Mouse (Mus musculus) neural tube, embryonic 11.5 days (tissue): Measurements from ENCODE around the gene Ryk. TPM values are rescaled to one million over a fixed set of nuclear protein-coding genes. Genes with fewer than 3 reads are reported as not detected.

ENCODE experiments used
- ATAC-seq: fragments of 200-750 bp; cut with Nextera tagmentation; 2 replicates; pipeline ENCODE4 v1.8.0; 2017; ENCODE audit warnings: moderate number of reproducible peaks, mild to moderate bottlenecking, moderate TSS enrichment, moderate library complexity; ENCODE audit not compliant: insufficient read depth, low FRiP score, low TSS enrichment
- DNase-seq: peaks from one replicate; pipeline ENCODE4 v3.0.0-alpha.2; 2015; ENCODE audit warnings: low spot score
- H3K27ac ChIP-seq: fragments of 300-500 bp; sonication (generic); 2 replicates; pipeline ENCODE4 v1.5.1; 2014; ENCODE audit warnings: low read depth, mild to moderate bottlenecking, low read length
- H3K27me3 ChIP-seq: fragments of 300-500 bp; sonication (generic); 2 replicates; pipeline ENCODE4 v1.6.1; 2014; ENCODE audit warnings: mild to moderate bottlenecking, low read length, mixed read lengths; ENCODE audit not compliant: control insufficient read depth, insufficient read depth
- H3K36me3 ChIP-seq: fragments of 300-500 bp; sonication (generic); 2 replicates; pipeline ENCODE4 v1.6.1; 2014; ENCODE audit warnings: mild to moderate bottlenecking, low read length, moderate library complexity, mixed read lengths; ENCODE audit not compliant: control insufficient read depth, insufficient read depth
- H3K4me1 ChIP-seq: fragments of 300-500 bp; sonication (generic); 2 replicates; pipeline ENCODE4 v1.6.1; 2014; ENCODE audit warnings: low read length, mixed read lengths; ENCODE audit not compliant: control insufficient read depth, insufficient read depth
- H3K4me2 ChIP-seq: fragments of 300-500 bp; sonication (generic); 2 replicates; pipeline ENCODE4 v1.6.1; 2014; ENCODE audit warnings: low read depth, mild to moderate bottlenecking, moderate library complexity
- H3K4me3 ChIP-seq: fragments of 300-500 bp; sonication (generic); 2 replicates; pipeline ENCODE4 v1.5.1; 2014; ENCODE audit warnings: low read depth, low read length
- H3K9ac ChIP-seq: fragments of 300-500 bp; sonication (generic); 2 replicates; pipeline ENCODE4 v1.6.1; 2014; ENCODE audit warnings: mild to moderate bottlenecking, low read length
- H3K9me3 ChIP-seq: fragments of 300-500 bp; sonication (generic); 2 replicates; pipeline ENCODE4 v1.6.1; 2016; ENCODE audit warnings: low read length; ENCODE audit not compliant: control insufficient read depth
- WGBS: fragments of 180-500 bp; shearing (Covaris S2); extraction: QIAGEN DNeasy Blood & Tissue Kit; methylation state at CpG from one replicate; pipeline ENCODE4 v1.1.7; 2014; 5-methylcytosine and 5-hydroxymethylcytosine counted together
- polyA plus RNA-seq: library from polyadenylated mRNA; unstranded; fragments of >200 nt; fragmentation: Nextera tagmentation; extraction: Ambion mirVana; gene quantifications from 2 replicates; pipeline ENCODE4 v1.2.1, GENCODE M21; 2014

Gene Ryk
- 41.8 and 42.2 TPM in 2 replicates for polyA plus RNA-seq

DNA sequence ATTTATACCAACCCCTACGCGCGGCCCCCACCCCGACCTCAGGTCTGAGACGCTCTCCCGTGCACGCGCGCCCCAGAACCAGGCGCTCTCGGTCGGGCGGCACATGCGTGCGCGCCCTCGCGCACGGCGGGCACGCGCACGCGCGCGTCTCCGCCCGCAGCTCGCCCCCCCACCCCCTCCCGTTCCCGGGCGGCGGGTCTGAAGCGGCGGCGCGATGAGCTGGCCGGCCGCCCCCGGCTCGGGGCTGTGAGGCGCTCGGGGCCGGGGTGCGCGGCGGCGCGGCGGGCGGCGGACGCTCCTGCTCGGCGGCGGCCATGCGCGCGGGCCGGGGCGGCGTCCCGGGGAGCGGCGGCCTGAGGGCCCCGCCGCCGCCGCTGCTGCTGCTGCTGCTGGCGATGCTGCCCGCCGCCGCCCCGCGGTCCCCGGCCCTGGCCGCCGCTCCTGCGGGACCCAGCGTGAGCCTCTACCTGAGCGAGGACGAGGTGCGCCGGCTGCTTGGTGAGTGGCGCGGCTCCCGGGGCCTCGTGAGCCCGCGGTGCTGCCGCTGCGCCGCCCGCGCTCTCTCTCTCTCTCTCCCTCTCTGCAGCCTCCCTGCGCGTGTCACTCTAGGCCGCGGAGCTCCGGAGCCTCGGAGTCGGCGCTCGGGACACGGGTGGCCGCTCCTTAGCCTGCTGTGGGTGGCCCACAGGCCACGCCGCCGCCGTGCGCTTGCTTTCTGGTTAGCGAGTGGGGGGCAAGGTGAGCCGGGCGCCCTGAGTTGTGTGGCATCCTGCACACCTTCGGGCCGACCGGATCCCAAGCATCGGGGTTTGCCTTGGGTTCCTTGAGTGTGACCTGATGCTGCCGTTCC, at the start of gene Ryk:
TSS of gene Ryk (plus strand) at position 176 of the 850 bp plus-strand sequence.
- Histone ChIP-seq H3K27ac (peak within 1 kb of the TSS; percentile 82), H3K36me3 (no peaks in the 10 kb centered on the region), H3K9me3 (no peaks in the 10 kb centered on the region), H3K4me3 (peak within 1 kb of the TSS; percentile 85), H3K27me3 (no peaks in the 10 kb centered on the region), H3K9ac (peak within 1 kb of the TSS; percentile 94), H3K4me1 (peaks cover 12% of the 10 kb centered on the region), H3K4me2 (peak within 1 kb of the TSS; percentile 47)
- ATAC-seq (peak; percentile 84), DNase-seq (peak; percentile 87)
- under 1% methylated on average over 74 of the region's 119 CpGs for WGBS

DNA sequence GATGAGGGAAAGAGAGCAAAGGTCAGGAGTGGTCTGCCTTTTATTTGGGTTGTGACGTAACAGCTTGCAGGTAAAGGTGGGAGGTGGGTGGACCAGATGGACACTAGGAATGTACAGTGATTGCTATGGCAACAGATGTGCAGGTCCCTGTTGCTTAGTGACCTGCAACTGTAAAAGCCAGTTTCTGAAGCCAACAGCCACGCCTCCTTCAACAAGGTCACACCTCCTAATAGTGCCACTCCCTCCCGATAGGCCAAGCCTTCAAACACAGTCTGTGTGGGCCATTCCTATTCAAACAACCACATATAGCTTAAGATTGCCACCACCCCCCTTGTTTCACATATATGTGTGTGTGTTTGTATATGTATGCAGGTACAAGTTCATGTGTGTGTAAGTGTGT, 45.2 kb upstream of the Ryk start:
- H3K9ac ChIP-seq = no peak overlapping the region
- DNase-seq (no peak), ATAC-seq (no peak)
- H3K27me3 ChIP-seq = no peaks in the 10 kb centered on the region
- H3K4me2 ChIP-seq = no peak overlapping the region
- no peaks in the 10 kb centered on the region for H3K4me1 ChIP-seq
- no peak overlapping the region for H3K4me3 ChIP-seq
- WGBS = 65% methylated on average over 3 of the region's 3 CpGs
- H3K9me3 ChIP-seq = no peaks in the 10 kb centered on the region
- H3K27ac ChIP-seq = no peak overlapping the region
- no peaks in the 10 kb centered on the region for H3K36me3 ChIP-seq

DNA sequence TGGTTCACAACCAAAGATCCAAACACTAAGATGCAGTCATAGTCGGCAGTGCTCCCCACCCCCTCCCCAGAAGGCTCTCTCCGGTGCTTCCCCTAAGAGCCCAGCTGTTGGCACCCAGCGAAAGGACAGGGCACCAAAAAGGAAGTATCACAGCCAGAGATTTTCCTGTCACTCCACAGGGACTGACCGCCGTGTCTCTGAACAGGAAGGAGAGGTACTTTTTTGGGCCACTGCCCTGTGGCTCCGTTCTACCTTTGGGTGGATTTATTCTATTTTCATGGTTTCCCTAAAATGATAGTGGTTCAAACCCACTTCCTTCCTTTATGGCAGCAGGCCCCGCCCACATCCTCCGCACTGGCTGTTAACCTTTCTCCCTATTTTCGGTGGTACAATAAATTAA, 42.9 kb upstream of the Ryk start:
- Histone ChIP-seq H3K4me2 (no peak overlapping the region), H3K9me3 (no peaks in the 10 kb centered on the region)
- no peak for ATAC-seq

DNA sequence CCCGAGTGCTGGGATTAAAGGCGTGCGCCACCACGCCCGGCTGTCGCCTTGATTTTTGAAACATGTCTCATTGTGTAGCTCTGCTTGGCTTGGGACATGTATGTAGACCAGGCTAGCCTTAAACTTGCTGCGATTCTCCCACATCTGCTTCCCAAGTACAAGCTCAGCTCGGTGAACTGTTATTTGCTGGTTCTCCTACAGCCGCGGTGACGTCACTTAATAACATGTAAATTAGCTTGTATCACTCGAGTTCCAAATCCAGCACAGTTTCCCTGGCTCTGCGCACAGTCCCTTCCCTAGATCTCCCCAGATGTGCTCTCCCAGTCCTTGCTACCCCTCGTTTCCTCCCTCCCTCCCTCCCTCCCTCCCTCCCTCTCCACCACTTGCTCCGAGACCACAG, 41.9 kb upstream of the Ryk start:
- H3K9me3 ChIP-seq = no peaks in the 10 kb centered on the region
- WGBS = 76% methylated on average over 15 of the region's 15 CpGs
- no peak overlapping the region for H3K9ac ChIP-seq
- H3K36me3 ChIP-seq = no peaks in the 10 kb centered on the region
- ATAC-seq = no peak
- H3K27me3 ChIP-seq = no peaks in the 10 kb centered on the region
- H3K4me3 ChIP-seq = no peak overlapping the region
- no peak overlapping the region for H3K27ac ChIP-seq
- DNase-seq = no peak
- H3K4me2 ChIP-seq = no peak overlapping the region
- no peaks in the 10 kb centered on the region for H3K4me1 ChIP-seq

More for the DNA sequence above, 42.9 kb upstream of the Ryk start:
- DNase-seq = no peak
- Histone ChIP-seq H3K27ac (no peak overlapping the region), H3K27me3 (no peaks in the 10 kb centered on the region), H3K4me3 (no peak overlapping the region), H3K9ac (no peak overlapping the region), H3K36me3 (no peaks in the 10 kb centered on the region), H3K4me1 (no peaks in the 10 kb centered on the region)
- WGBS = 47% methylated on average over 9 of the region's 9 CpGs

DNA sequence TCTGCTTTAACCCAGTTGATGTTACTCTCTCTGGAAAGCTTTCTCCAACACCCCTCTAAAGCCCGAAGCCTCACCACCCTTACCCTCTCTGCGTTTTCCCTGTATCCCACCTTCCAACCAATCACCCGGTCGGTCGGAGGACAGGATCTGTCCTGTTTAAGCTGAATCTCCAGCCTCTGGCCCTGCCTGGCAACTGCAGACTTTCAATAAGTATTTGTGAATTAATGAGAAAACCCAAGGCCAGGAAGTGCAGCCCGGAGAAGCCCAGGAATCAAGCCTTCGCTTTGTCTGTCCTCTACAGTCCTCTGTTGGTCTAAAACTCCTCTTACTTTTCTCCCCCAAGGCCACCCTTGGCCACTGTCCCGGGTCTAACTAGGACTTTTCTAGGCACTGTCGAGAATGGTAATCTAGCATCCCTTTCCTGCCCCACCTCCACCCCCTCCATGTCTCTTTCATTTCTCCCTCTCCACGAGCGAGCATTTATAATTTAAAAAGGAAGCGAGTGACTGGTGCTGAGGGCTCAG, 41.4 kb upstream of the Ryk start:
- no peak overlapping the region for H3K27ac ChIP-seq
- no peak for ATAC-seq
- no peaks in the 10 kb centered on the region for H3K36me3 ChIP-seq

DNA sequence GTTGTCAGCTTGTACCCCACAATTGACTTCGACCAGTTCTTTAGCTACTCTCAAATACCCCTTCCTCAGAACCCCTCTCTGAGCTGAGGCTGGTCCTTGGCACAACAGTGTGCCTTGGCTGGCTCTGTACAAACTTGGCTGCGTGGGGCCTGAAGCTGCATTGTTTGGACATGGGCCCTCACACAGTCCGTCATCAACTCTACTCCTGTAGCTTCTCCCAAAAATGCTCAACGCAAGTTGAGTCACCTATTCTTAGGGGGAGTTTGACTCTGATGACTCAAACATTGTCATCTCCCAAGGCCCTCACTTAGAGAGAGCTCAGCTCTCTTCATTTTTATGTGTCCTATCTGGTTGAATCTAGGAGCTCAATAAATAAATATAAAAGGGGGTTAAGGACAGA, 36.3 kb upstream of the Ryk start:
- DNase-seq (no peak), ATAC-seq (no peak)
- Histone ChIP-seq H3K4me2 (no peak overlapping the region), H3K9me3 (no peaks in the 10 kb centered on the region), H3K27ac (no peak overlapping the region), H3K9ac (no peak overlapping the region), H3K4me3 (no peak overlapping the region), H3K27me3 (no peaks in the 10 kb centered on the region), H3K4me1 (no peaks in the 10 kb centered on the region), H3K36me3 (no peaks in the 10 kb centered on the region)
- 85% methylated on average over 4 of the region's 4 CpGs for WGBS

More for the DNA sequence above, 41.4 kb upstream of the Ryk start:
- Histone ChIP-seq H3K9me3 (no peaks in the 10 kb centered on the region), H3K4me3 (no peak overlapping the region), H3K9ac (no peak overlapping the region), H3K4me1 (no peaks in the 10 kb centered on the region), H3K27me3 (no peaks in the 10 kb centered on the region), H3K4me2 (no peak overlapping the region)
- DNase-seq = no peak
- 83% methylated on average over 12 of the region's 12 CpGs for WGBS

DNA sequence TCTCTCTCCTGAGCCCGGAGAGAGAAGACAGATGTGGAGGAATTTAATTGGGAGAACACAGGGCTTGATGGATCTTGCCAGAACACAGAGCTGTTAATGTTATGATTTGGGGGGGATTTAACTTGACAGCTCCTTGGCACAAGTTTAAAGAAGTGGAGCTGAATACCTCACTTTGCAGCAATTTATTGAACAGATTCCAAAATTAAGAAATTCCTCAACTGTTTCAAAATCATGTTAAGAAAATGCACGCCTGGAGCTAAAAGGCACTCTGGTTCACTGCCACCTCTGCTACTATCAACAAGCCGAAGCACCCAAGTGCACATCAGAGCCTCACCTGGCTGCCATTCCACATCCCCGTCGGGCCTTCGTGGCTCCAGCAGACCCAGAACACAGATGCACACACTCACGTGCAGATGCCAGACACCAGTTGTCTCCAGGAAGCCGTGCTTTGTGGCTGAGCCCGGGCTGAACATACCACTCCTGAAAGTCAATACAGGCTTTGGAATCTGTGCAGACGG, 28.6 kb upstream of the Ryk start:
- Histone ChIP-seq H3K4me1 (no peaks in the 10 kb centered on the region), H3K9me3 (no peaks in the 10 kb centered on the region), H3K27me3 (no peaks in the 10 kb centered on the region), H3K4me2 (no peak overlapping the region), H3K4me3 (no peak overlapping the region), H3K9ac (no peak overlapping the region), H3K27ac (no peak overlapping the region), H3K36me3 (no peaks in the 10 kb centered on the region)
- WGBS = 84% methylated on average over 10 of the region's 10 CpGs
- no peak for DNase-seq
- no peak for ATAC-seq

DNA sequence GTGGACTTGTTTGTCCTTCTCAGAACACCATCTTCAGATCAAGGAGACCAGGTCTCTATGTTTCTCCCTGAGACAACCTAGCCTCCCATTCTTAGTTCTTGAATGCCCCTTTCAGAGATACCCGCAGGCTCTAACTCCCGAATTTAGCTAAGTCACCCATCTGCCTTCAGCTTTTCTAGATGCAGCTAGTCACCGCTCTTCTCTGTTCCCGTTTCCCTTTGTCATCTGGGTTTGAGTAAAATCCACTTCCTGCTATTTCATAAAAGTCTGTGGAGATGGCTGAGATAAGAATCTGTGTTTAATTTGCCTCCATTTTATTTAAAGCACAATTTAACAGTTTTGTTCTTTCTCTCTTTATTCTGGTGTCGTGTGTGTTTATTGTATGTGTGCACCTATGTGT, 23.5 kb upstream of the Ryk start:
- 92% methylated on average over 5 of the region's 5 CpGs for WGBS
- DNase-seq (no peak), ATAC-seq (no peak)
- Histone ChIP-seq H3K4me1 (no peaks in the 10 kb centered on the region), H3K36me3 (no peaks in the 10 kb centered on the region), H3K9me3 (no peaks in the 10 kb centered on the region), H3K9ac (no peak overlapping the region), H3K4me2 (no peak overlapping the region), H3K27me3 (no peaks in the 10 kb centered on the region), H3K4me3 (no peak overlapping the region), H3K27ac (no peak overlapping the region)

DNA sequence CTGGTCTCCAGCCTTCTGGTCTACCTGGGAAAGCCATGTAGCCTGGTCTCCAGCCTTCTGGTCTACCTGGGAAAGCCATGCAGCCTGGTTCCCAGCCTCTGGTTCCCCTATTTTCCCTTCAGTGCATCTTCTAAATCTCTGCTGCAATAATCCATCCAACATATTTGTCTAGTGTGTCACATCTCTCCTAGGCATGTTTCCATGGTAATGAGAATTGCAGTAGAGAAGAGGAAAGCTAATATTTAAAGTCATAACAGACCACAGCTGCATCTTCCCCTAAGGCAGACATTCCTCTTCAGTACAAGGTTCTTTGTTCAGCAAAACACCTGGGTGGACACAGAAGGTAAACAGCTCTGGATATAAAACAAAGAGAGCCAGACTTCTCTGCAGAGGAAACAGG, 16.5 kb upstream of the Ryk start:
- ATAC-seq = no peak
- Histone ChIP-seq H3K36me3 (no peaks in the 10 kb centered on the region), H3K4me2 (no peak overlapping the region), H3K27ac (no peak overlapping the region), H3K27me3 (no peaks in the 10 kb centered on the region), H3K4me3 (no peak overlapping the region), H3K9me3 (no peaks in the 10 kb centered on the region), H3K9ac (no peak overlapping the region), H3K4me1 (no peaks in the 10 kb centered on the region)
- DNase-seq = no peak
